Mouse (Mus musculus): ENCODE measurements around the gene Abcc3.

GRCm38 (mm10) chr11:94338347-94338746 is 54.5 kb downstream of the Abcc3 start:
- no peak for TF ChIP-seq CTCF (IDR thresholded peaks at IDR 0.05; ENCODE audit: borderline replicate concordance, insufficient read depth, low read depth, low read length)
- TF ChIP-seq POLR2A (IDR thresholded peaks at IDR 0.05; ENCODE audit: borderline replicate concordance, insufficient read depth, low read length): no peak
